Mouse (Mus musculus): ENCODE data around the gene Ccdc187. TPM values are rescaled to one million over a fixed set of nuclear protein-coding genes. Genes with fewer than 3 reads are reported as not detected.

Ccdc187 gene
- polyA plus RNA-seq, 1 experiment from 2014 or later = 0.21 TPM

GRCm38 (mm10) chr2:26252514-26253206, 41.7 kb downstream of the Ccdc187 start:
- no peak overlapping the region for H3K9ac ChIP-seq (ENCODE audit: low read length)
- no peak overlapping the region for H3K4me2 ChIP-seq (replicated peaks; ENCODE audit: low read depth)
- no peaks in the 10 kb centered on the region for H3K36me3 ChIP-seq (ENCODE audit: control insufficient read depth, insufficient read depth, low read length)
- peak overlapping the region; percentile 88 for H3K27ac ChIP-seq (replicated peaks)
- H3K27me3 ChIP-seq (ENCODE audit: control insufficient read depth, insufficient read depth, low read length) = no peaks in the 10 kb centered on the region
- peak; percentile 30 for DNase-seq (ENCODE audit: low spot score)
- H3K4me1 ChIP-seq (replicated peaks; ENCODE audit: control insufficient read depth, insufficient read depth) = no peaks in the 10 kb centered on the region
- TF ChIP-seq CTCF (IDR thresholded peaks at IDR 0.05; ENCODE audit: low read depth) = no peak
- no peak for TF ChIP-seq EP300 (optimal IDR thresholded peaks at IDR 0.05)
- no peak overlapping the region for H3K4me3 ChIP-seq (ENCODE audit: low read depth, low read length)
- peak; percentile 63; the same call in 1 of the 2 replicates for ATAC-seq (ENCODE audit: low FRiP score, low TSS enrichment)
- WGBS = 44% methylated on average over 8 of the region's 8 CpGs
- H3K9me3 ChIP-seq (ENCODE audit: control insufficient read depth, low read length) = no peaks in the 10 kb centered on the region

GRCm38 (mm10) chr2:26247531-26247930, 46.8 kb downstream of the Ccdc187 start:
- Histone ChIP-seq H3K4me3 (ENCODE audit: low read depth, low read length) (no peak overlapping the region), H3K9ac (ENCODE audit: low read length) (no peak overlapping the region), H3K27me3 (ENCODE audit: control insufficient read depth, insufficient read depth, low read length) (no peaks in the 10 kb centered on the region), H3K4me1 (replicated peaks; ENCODE audit: control insufficient read depth, insufficient read depth) (no peaks in the 10 kb centered on the region), H3K9me3 (ENCODE audit: control insufficient read depth, low read length) (no peaks in the 10 kb centered on the region), H3K4me2 (replicated peaks; ENCODE audit: low read depth) (no peak overlapping the region), H3K36me3 (ENCODE audit: control insufficient read depth, insufficient read depth, low read length) (no peaks in the 10 kb centered on the region), H3K27ac (replicated peaks) (no peak overlapping the region)
- WGBS = 43% methylated on average over 3 of the region's 3 CpGs
- TF ChIP-seq CTCF (IDR thresholded peaks at IDR 0.05; ENCODE audit: low read depth) = no peak
- TF ChIP-seq EP300 (optimal IDR thresholded peaks at IDR 0.05) = no peak
- DNase-seq (ENCODE audit: low spot score) (no peak), ATAC-seq (ENCODE audit: low FRiP score, low TSS enrichment) (no peak; the same call in 1 of the 2 replicates)

- Histone ChIP-seq H3K9ac (ENCODE audit: low read length) (no peak overlapping the region), H3K9me3 (ENCODE audit: control insufficient read depth, low read length) (no peaks in the 10 kb centered on the region), H3K4me2 (replicated peaks; ENCODE audit: low read depth) (no peak overlapping the region), H3K4me1 (replicated peaks; ENCODE audit: control insufficient read depth, insufficient read depth) (no peaks in the 10 kb centered on the region; the same call in 1 of the 2 replicates), H3K4me3 (ENCODE audit: low read depth, low read length) (no peak overlapping the region), H3K27me3 (ENCODE audit: control insufficient read depth, insufficient read depth, low read length) (no peaks in the 10 kb centered on the region), H3K36me3 (ENCODE audit: control insufficient read depth, insufficient read depth, low read length) (no peaks in the 10 kb centered on the region), H3K27ac (replicated peaks) (no peak overlapping the region)
- TF ChIP-seq EP300 (optimal IDR thresholded peaks at IDR 0.05) (no peak), CTCF (IDR thresholded peaks at IDR 0.05; ENCODE audit: low read depth) (no peak)
- WGBS = 35% methylated on average over 3 of the region's 3 CpGs
- DNase-seq (ENCODE audit: low spot score) (no peak), ATAC-seq (ENCODE audit: low FRiP score, low TSS enrichment) (no peak)
Measured at GRCm38 (mm10) chr2:26240841-26241240, 53.5 kb downstream of the Ccdc187 start.

- DNase-seq (ENCODE audit: low spot score) (no peak), ATAC-seq (ENCODE audit: low FRiP score, low TSS enrichment) (no peak)
- no peaks in the 10 kb centered on the region for H3K27me3 ChIP-seq (ENCODE audit: control insufficient read depth, insufficient read depth, low read length)
- no peak overlapping the region for H3K9ac ChIP-seq (ENCODE audit: low read length)
- H3K9me3 ChIP-seq (ENCODE audit: control insufficient read depth, low read length) = no peaks in the 10 kb centered on the region
- no peak for TF ChIP-seq EP300 (optimal IDR thresholded peaks at IDR 0.05)
- TF ChIP-seq CTCF (IDR thresholded peaks at IDR 0.05; ENCODE audit: low read depth) = no peak
- no peak overlapping the region for H3K4me2 ChIP-seq (replicated peaks; ENCODE audit: low read depth)
- H3K36me3 ChIP-seq (ENCODE audit: control insufficient read depth, insufficient read depth, low read length) = no peaks in the 10 kb centered on the region
- H3K4me1 ChIP-seq (replicated peaks; ENCODE audit: control insufficient read depth, insufficient read depth) = no peaks in the 10 kb centered on the region; the same call in none of the 2 replicates
- no peak overlapping the region for H3K4me3 ChIP-seq (ENCODE audit: low read depth, low read length)
- H3K27ac ChIP-seq (replicated peaks) = no peak overlapping the region
- 36% methylated on average over 9 of the region's 9 CpGs for WGBS
Measured at GRCm38 (mm10) chr2:26240330-26240729, 54.0 kb downstream of the Ccdc187 start.

GRCm38 (mm10) chr2:26237290-26237782, 57.0 kb downstream of the Ccdc187 start, which contains the start of gene Qsox2:
Gene Qsox2, minus strand, starts transcription at chr2:26237525.
- TF ChIP-seq EP300 (optimal IDR thresholded peaks at IDR 0.05) (no peak), CTCF (IDR thresholded peaks at IDR 0.05; ENCODE audit: low read depth) (no peak)
- ATAC-seq (ENCODE audit: low FRiP score, low TSS enrichment) (peak; percentile 94), DNase-seq (ENCODE audit: low spot score) (peak; percentile 98)
- no peaks in the 10 kb centered on the region for H3K27me3 ChIP-seq (ENCODE audit: control insufficient read depth, insufficient read depth, low read length)
- H3K36me3 ChIP-seq (ENCODE audit: control insufficient read depth, insufficient read depth, low read length) = no peaks in the 10 kb centered on the region
- H3K9ac ChIP-seq (ENCODE audit: low read length) = peak within 1 kb of the TSS; percentile 88
- WGBS = under 1% methylated on average over 32 of the region's 36 CpGs
- peak within 1 kb of the TSS; percentile 90 for H3K27ac ChIP-seq (replicated peaks)
- H3K4me2 ChIP-seq (replicated peaks; ENCODE audit: low read depth) = peak within 1 kb of the TSS; percentile 88
- peaks cover 3% of the 10 kb centered on the region for H3K4me1 ChIP-seq (replicated peaks; ENCODE audit: control insufficient read depth, insufficient read depth)
- H3K9me3 ChIP-seq (ENCODE audit: control insufficient read depth, low read length) = no peaks in the 10 kb centered on the region
- H3K4me3 ChIP-seq (ENCODE audit: low read depth, low read length) = peak within 1 kb of the TSS; percentile 83

GRCm38 (mm10) chr2:26236681-26237289, 57.6 kb downstream of the Ccdc187 start:
- no peak for DNase-seq (ENCODE audit: low spot score)

More at GRCm38 (mm10) chr2:26236681-26237289, 57.6 kb downstream of the Ccdc187 start:
- peak; percentile 69 for ATAC-seq (ENCODE audit: low FRiP score, low TSS enrichment)
- Histone ChIP-seq H3K27me3 (ENCODE audit: control insufficient read depth, insufficient read depth, low read length) (no peaks in the 10 kb centered on the region), H3K4me2 (replicated peaks; ENCODE audit: low read depth) (peak overlapping the region; percentile 88), H3K4me3 (ENCODE audit: low read depth, low read length) (peak overlapping the region; percentile 83), H3K36me3 (ENCODE audit: control insufficient read depth, insufficient read depth, low read length) (no peaks in the 10 kb centered on the region), H3K9ac (ENCODE audit: low read length) (peak overlapping the region; percentile 88), H3K27ac (replicated peaks) (peak overlapping the region; percentile 90), H3K4me1 (replicated peaks; ENCODE audit: control insufficient read depth, insufficient read depth) (peaks cover 3% of the 10 kb centered on the region), H3K9me3 (ENCODE audit: control insufficient read depth, low read length) (no peaks in the 10 kb centered on the region)
- no peak for TF ChIP-seq CTCF (IDR thresholded peaks at IDR 0.05; ENCODE audit: low read depth)
- TF ChIP-seq EP300 (optimal IDR thresholded peaks at IDR 0.05) = no peak
- under 1% methylated on average over 51 of the region's 51 CpGs for WGBS

Data from stomach, postnatal 0 days (tissue).